Mouse (Mus musculus) embryonic fibroblast, embryonic 13.5 days (primary cell): ENCODE measurements around the gene Alkbh1. TPM values are rescaled to one million over a fixed set of nuclear protein-coding genes. Genes with fewer than 3 reads are reported as not detected.

Experiments used
- H3K27ac ChIP-seq: 2 replicates; pipeline ENCODE4 v1.5.1; 2012; ENCODE audit warnings: low read length, control low read depth, inconsistent platforms; ENCODE audit not compliant: insufficient read depth
- H3K4me1 ChIP-seq: 2 replicates; pipeline ENCODE4 v1.6.1; 2011; ENCODE audit warnings: low read length; ENCODE audit not compliant: control insufficient read depth, insufficient read depth
- H3K4me3 ChIP-seq: 2 replicates; pipeline ENCODE4 v1.5.1; 2011; ENCODE audit warnings: mild to moderate bottlenecking, control low read depth, low read length; ENCODE audit not compliant: insufficient read depth
- CTCF ChIP-seq: IDR thresholded peaks from 2 replicates; pipeline ENCODE4 v1.5.1; 2011; ENCODE audit warnings: mild to moderate bottlenecking, control low read depth, low read length, moderate library complexity, borderline replicate concordance; ENCODE audit not compliant: insufficient read depth
- POLR2A ChIP-seq: IDR thresholded peaks from 2 replicates; pipeline ENCODE4 v1.6.1; 2011; ENCODE audit warnings: low read depth, mild to moderate bottlenecking, control low read depth, low read length, moderate library complexity
- polyA plus RNA-seq: library from polyadenylated mRNA; stranded (reverse); fragments of >200 nt; gene quantifications from 2 replicates; pipeline ENCODE4 v1.2.4, GENCODE M21; 2011; ENCODE audit warnings: low read depth; ENCODE audit not compliant: missing spikeins, insufficient read length

The Alkbh1 gene
- polyA plus RNA-seq, 1 experiment: 34.5 TPM

GRCm38 (mm10) chr12:87418921-87419320 is 24.9 kb downstream of the Alkbh1 start:
- no peaks in the 10 kb centered on the region for H3K4me1 ChIP-seq
- TF ChIP-seq CTCF (no peak), POLR2A (no peak)
- no peak overlapping the region for H3K4me3 ChIP-seq
- H3K27ac ChIP-seq: no peak overlapping the region

DNA sequence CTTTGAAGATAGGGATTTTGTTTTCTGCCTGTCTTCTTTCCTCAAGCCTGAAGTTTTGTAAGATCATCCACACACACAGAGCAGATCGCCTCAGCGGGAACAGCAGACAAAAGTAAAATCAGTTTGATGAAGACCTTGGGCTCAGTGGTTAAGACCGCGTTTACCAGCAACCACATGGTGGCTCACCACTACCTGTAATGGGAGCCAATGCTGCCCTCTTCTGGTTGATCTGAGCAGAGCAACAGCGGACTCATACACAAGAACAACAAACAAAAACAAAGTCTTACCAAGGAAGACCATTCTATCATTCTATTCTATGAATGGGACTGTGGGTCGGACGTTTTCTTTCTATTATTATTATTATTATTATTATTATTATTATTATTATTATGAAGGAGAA is 27.1 kb downstream of the Alkbh1 start:
- peak; percentile 82; the same call in 1 of the 2 replicates for TF ChIP-seq CTCF
- no peak for TF ChIP-seq POLR2A
- Histone ChIP-seq H3K4me1 (no peaks in the 10 kb centered on the region), H3K27ac (no peak overlapping the region), H3K4me3 (no peak overlapping the region)

GRCm38 (mm10) chr12:87415358-87415757 is 28.5 kb downstream of the Alkbh1 start:
- H3K4me3 ChIP-seq: no peak overlapping the region
- no peak overlapping the region for H3K27ac ChIP-seq
- TF ChIP-seq CTCF: no peak
- TF ChIP-seq POLR2A: no peak
- 0 out of 2 replicates have a peak, but pooled peaks cover 3% of the 10 kb centered on the region for H3K4me1 ChIP-seq

- Histone ChIP-seq H3K4me3 (no peak overlapping the region), H3K4me1 (peaks cover 5% of the 10 kb centered on the region; the same call in 1 of the 2 replicates), H3K27ac (no peak overlapping the region)
- TF ChIP-seq CTCF: peak; percentile 81
- TF ChIP-seq POLR2A: no peak
These were observed 30.5 kb downstream of the Alkbh1 start for GRCm38 (mm10) chr12:87413179-87413790.

DNA sequence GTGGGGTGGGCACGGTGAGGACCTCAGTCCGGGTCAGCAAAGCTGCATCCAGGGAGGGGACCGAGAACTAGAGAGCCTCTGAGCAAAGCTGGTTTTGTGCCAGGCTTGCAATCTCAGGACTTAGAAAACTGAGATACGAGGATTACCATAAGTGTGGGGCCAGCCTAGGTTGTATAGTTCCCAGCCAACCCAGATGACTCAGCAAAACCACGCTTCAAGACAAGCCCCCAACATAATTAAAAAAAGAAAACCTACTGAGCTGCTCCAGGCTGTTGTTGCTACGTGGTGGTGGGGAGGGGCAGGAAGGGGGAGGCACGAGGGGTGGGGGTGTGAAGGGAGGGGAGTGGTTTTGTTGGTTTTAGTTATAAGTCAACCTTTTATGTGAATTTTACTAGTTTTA is 32.8 kb downstream of the Alkbh1 start:
- no peak overlapping the region for H3K27ac ChIP-seq
- H3K4me3 ChIP-seq: no peak overlapping the region
- peaks cover 11% of the 10 kb centered on the region for H3K4me1 ChIP-seq
- TF ChIP-seq CTCF: no peak

DNA sequence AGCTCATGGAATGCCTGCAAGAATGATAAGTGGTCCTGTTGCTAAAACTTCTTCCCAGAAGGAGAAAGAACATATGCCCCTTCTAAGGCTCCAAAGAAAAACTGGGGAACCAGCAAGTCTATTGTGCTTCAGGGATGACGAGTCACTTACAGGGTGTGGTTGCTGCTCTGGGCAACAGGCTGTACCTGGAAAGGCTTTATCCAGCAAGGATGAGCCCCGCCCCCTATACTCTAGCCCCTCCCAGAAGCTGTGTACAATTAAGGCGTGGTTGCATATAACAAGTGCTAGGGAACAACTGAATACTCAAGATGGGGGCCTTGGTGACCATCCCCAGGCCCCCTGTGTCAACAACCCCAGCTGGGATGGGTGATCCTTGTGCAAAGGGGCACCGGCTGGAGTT is 34.7 kb downstream of the Alkbh1 start:
- Histone ChIP-seq H3K4me1 (peaks cover 11% of the 10 kb centered on the region), H3K27ac (no peak overlapping the region), H3K4me3 (no peak overlapping the region)
- TF ChIP-seq POLR2A (no peak), CTCF (no peak)

DNA sequence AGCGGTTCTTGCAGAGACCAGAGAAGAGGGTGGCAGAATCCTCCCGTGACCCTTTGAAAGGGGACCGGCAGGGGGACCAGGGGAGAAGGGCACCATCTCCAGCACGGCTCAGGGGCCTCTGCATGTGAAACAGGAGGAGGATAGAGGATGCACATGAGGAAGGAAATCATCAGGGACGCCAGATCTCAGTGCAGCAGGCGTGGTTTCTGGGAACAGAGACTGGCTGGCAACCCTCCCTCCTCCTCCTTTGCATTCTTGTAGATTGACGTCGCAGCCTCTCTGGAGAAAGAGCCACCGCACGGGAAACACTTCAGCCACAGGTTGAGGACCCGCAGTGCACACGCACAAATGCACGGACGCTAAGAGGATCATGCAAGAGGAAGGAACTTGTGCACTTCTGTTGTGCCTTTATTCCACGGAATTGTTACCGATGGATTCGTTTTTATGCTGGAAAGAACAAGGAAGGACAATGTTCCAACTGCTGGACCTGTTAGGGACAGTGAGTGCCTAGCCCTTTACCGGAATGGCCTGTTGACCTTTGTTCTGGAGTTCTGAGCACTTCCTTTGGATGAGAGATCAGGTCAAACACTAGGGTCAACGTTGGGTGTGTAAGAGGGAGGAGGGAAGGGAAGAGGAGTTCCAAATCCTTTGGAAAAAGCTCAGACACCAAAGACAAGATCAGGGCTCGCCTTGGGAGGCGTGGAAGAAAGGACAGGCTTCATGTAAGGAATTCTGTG is 35.8 kb downstream of the Alkbh1 start:
- H3K4me1 ChIP-seq: peaks cover 11% of the 10 kb centered on the region
- H3K27ac ChIP-seq: peak overlapping the region; percentile 68
- no peak overlapping the region for H3K4me3 ChIP-seq
- TF ChIP-seq POLR2A (no peak), CTCF (no peak)

DNA sequence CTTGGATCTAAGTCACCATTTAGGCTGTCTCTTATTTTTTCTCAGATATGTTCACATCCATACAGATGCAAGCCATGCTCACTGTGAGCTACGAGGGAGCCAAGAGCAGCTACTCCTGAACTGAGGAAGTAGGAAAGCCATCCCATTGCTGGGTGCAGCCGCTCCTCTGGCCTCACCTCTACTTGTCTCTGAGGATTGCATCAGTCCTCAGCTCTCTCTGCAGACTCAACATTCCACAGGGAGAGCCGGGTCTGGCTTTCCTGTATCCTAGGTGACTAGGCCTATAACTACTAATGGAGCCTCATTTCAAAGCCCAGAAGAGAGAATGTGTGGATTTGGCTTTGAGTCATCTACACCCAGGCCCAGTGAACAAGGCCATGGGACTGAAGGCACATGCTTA is 38.1 kb downstream of the Alkbh1 start:
- Histone ChIP-seq H3K27ac (no peak overlapping the region), H3K4me1 (peaks cover 8% of the 10 kb centered on the region), H3K4me3 (no peak overlapping the region)
- TF ChIP-seq CTCF: no peak
- TF ChIP-seq POLR2A: no peak

DNA sequence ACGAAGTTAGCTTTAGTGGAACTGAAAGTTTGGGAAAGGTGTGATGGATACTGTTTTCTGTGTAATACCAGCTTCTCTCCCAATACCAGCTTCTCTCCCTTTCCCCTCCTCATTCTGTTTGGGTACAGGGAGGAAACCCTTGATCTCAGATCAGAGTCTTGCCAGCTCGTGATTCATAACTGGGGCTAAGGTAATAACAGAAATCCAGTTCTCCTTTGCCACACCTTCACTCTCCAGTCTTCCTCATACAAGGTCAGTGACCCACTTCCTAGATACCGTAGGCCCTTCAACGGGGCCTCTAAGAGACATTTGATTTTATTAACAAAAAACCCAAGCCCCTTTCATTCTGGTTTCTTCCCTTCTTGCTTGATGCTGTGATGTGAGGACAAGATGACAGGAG is 38.7 kb downstream of the Alkbh1 start:
- no peak overlapping the region for H3K27ac ChIP-seq
- TF ChIP-seq POLR2A: no peak
- TF ChIP-seq CTCF: no peak

DNA sequence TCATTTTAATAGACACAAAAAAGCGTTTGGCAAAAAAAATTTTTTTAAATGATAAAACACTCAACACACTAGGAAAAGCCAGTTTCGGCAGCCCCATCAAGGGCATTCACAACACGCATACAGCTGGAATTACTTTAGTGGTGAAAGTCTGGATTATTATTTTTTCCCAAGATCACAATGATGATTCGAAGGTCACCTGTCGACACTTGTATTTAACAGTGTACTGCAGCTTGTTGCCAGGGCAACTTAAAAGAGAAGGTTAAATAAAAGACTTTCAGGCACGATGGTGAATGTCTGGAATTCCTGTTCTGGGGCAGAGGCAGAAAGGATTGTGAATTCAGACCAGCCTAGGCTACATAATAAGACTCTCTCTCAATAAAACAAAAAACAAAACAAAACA is 41.9 kb downstream of the Alkbh1 start:
- H3K27ac ChIP-seq: no peak overlapping the region
- H3K4me3 ChIP-seq: no peak overlapping the region
- peaks cover 2% of the 10 kb centered on the region; the same call in 1 of the 2 replicates for H3K4me1 ChIP-seq
- TF ChIP-seq CTCF: no peak
- no peak for TF ChIP-seq POLR2A

More for the DNA sequence above, 38.7 kb downstream of the Alkbh1 start:
- H3K4me3 ChIP-seq: no peak overlapping the region
- H3K4me1 ChIP-seq: peaks cover 8% of the 10 kb centered on the region
